Mouse (Mus musculus) hindbrain, postnatal 0 days (tissue): ENCODE measurements around the gene Dusp1. TPM values are rescaled to one million over a fixed set of nuclear protein-coding genes. Genes with fewer than 3 reads are reported as not detected.

ENCODE experiments used
- ATAC-seq: fragments of 200-750 bp; cut with Nextera tagmentation; 2 replicates; pipeline ENCODE4 v1.8.0; 2017; ENCODE audit warnings: mild to moderate bottlenecking, moderate TSS enrichment, moderate library complexity
- DNase-seq: peaks from one replicate; pipeline ENCODE4 v3.0.0-alpha.2; 2015; ENCODE audit warnings: low spot score
- H3K27ac ChIP-seq: fragments of 300-500 bp; sonication (generic); 2 replicates; pipeline ENCODE4 v1.5.1; 2014; ENCODE audit warnings: mild to moderate bottlenecking
- H3K27me3 ChIP-seq: fragments of 300-500 bp; sonication (generic); 2 replicates; pipeline ENCODE4 v1.6.1; 2014; ENCODE audit warnings: low read length, mixed read lengths; ENCODE audit not compliant: insufficient read depth
- H3K36me3 ChIP-seq: fragments of 300-500 bp; sonication (generic); 2 replicates; pipeline ENCODE4 v1.6.1; 2014; ENCODE audit warnings: low read length, mixed read lengths; ENCODE audit not compliant: insufficient read depth
- H3K4me1 ChIP-seq: fragments of 300-500 bp; sonication (generic); 2 replicates; pipeline ENCODE4 v1.6.1; 2014; ENCODE audit warnings: antibody characterized with exemption, low read length, mixed read lengths; ENCODE audit not compliant: insufficient read depth
- H3K4me2 ChIP-seq: fragments of 300-500 bp; sonication (generic); 2 replicates; pipeline ENCODE4 v1.6.1; 2014; ENCODE audit warnings: low read depth, mild to moderate bottlenecking, low read length, moderate library complexity, mixed read lengths
- H3K4me3 ChIP-seq: fragments of 300-500 bp; sonication (generic); 2 replicates; pipeline ENCODE4 v1.5.1; 2014; ENCODE audit warnings: low read length
- H3K9ac ChIP-seq: fragments of 300-500 bp; sonication (generic); replicated peaks from 2 replicates; pipeline ENCODE4 v1.6.1; 2014; ENCODE audit warnings: mild to moderate bottlenecking, low read length, moderate library complexity, mixed read lengths
- H3K9me3 ChIP-seq: fragments of 300-500 bp; sonication (generic); 2 replicates; pipeline ENCODE4 v1.6.1; 2016; ENCODE audit warnings: low read length, mixed read lengths
- CTCF ChIP-seq: IDR thresholded peaks from 2 replicates; pipeline ENCODE4 v1.5.1; 2016; ENCODE audit warnings: antibody characterized with exemption, control low read depth, low read depth
- WGBS: fragments of 180-500 bp; shearing (Covaris S2); extraction: QIAGEN DNeasy Blood & Tissue Kit; methylation state at CpG from one replicate; pipeline ENCODE4 v1.1.7; 2014; 5-methylcytosine and 5-hydroxymethylcytosine counted together
- polyA plus RNA-seq: library from polyadenylated mRNA; unstranded; fragments of >200 nt; fragmentation: Nextera tagmentation; extraction: Ambion mirVana; gene quantifications from 2 replicates; pipeline ENCODE4 v1.2.1, GENCODE M21; 2015
- total RNA-seq: library from RNA; depleted of rRNA; stranded (reverse); fragments of >200 nt; gene quantifications from 2 replicates; pipeline ENCODE4 v1.2.3, GENCODE M21; 2014; rRNA removed

Gene Dusp1
- 50.5 and 51.4 TPM in 2 replicates for total RNA-seq
- 25.3 and 27.0 TPM in 2 replicates for polyA plus RNA-seq

- H3K4me2 ChIP-seq: peak within 1 kb of the TSS; percentile 96
Measured at GRCm38 (mm10) chr17:26561651-26562181, at the start of gene Dusp1. Dusp1 (minus strand) TSS chr17:26562128.

GRCm38 (mm10) chr17:26611328-26611727, 49.4 kb upstream of the Dusp1 start:
- 0 out of 2 replicates have a peak, but pooled peaks have one; percentile 58 for ATAC-seq
- Histone ChIP-seq H3K4me2 (no peak overlapping the region), H3K36me3 (peaks cover 30% of the 10 kb centered on the region; the same call in 1 of the 2 replicates), H3K4me1 (no peaks in the 10 kb centered on the region), H3K9me3 (no peaks in the 10 kb centered on the region), H3K9ac (no peak overlapping the region), H3K27me3 (no peaks in the 10 kb centered on the region), H3K4me3 (no peak overlapping the region), H3K27ac (no peak overlapping the region)
- 61% methylated on average over 7 of the region's 7 CpGs for WGBS
- peak; percentile 36 for DNase-seq
- TF ChIP-seq CTCF: no peak

More at GRCm38 (mm10) chr17:26561651-26562181, at the start of gene Dusp1:
- peak; percentile 9 for DNase-seq
- TF ChIP-seq CTCF: no peak
- peak; percentile 84 for ATAC-seq
- no peaks in the 10 kb centered on the region for H3K27me3 ChIP-seq
- H3K27ac ChIP-seq: peak within 1 kb of the TSS; percentile 86
- peak within 1 kb of the TSS; percentile 71 for H3K4me3 ChIP-seq
- WGBS: under 1% methylated on average over 25 of the region's 25 CpGs
- no peaks in the 10 kb centered on the region for H3K9me3 ChIP-seq
- H3K36me3 ChIP-seq: no peaks in the 10 kb centered on the region
- H3K4me1 ChIP-seq: peaks cover 20% of the 10 kb centered on the region
- peak within 1 kb of the TSS; percentile 86 for H3K9ac ChIP-seq

GRCm38 (mm10) chr17:26609820-26610219, 47.9 kb upstream of the Dusp1 start:
- H3K4me3 ChIP-seq: no peak overlapping the region
- no peak for DNase-seq
- H3K27me3 ChIP-seq: no peaks in the 10 kb centered on the region
- 0 out of 2 replicates have a peak, but pooled peaks cover 26% of the 10 kb centered on the region for H3K36me3 ChIP-seq
- WGBS: 71% methylated on average over 8 of the region's 8 CpGs
- ATAC-seq: no peak
- H3K9ac ChIP-seq: no peak overlapping the region
- H3K9me3 ChIP-seq: no peaks in the 10 kb centered on the region
- no peak overlapping the region for H3K4me2 ChIP-seq
- H3K27ac ChIP-seq: no peak overlapping the region
- TF ChIP-seq CTCF: no peak
- no peaks in the 10 kb centered on the region for H3K4me1 ChIP-seq

- DNase-seq (no peak), ATAC-seq (no peak)
- Histone ChIP-seq H3K36me3 (0 out of 2 replicates have a peak, but pooled peaks cover 17% of the 10 kb centered on the region), H3K4me1 (no peaks in the 10 kb centered on the region), H3K9ac (no peak overlapping the region), H3K27ac (no peak overlapping the region), H3K9me3 (no peaks in the 10 kb centered on the region), H3K4me3 (no peak overlapping the region), H3K4me2 (no peak overlapping the region), H3K27me3 (no peaks in the 10 kb centered on the region)
- over 99% methylated on average over 8 of the region's 8 CpGs for WGBS
- no peak for TF ChIP-seq CTCF
Measured at GRCm38 (mm10) chr17:26608877-26609276, 46.9 kb upstream of the Dusp1 start.

- 88% methylated on average over 3 of the region's 3 CpGs for whole genome bisulfite sequencing
- no peak for TF ChIP-seq CTCF
- no peak for ATAC-seq
- no peak overlapping the region for H3K4me3 ChIP-seq
- H3K27ac ChIP-seq: no peak overlapping the region
- H3K4me2 ChIP-seq: no peak overlapping the region
- H3K9ac ChIP-seq: no peak overlapping the region
- 0 out of 2 replicates have a peak, but pooled peaks cover 16% of the 10 kb centered on the region for H3K36me3 ChIP-seq
- no peaks in the 10 kb centered on the region for H3K9me3 ChIP-seq
- H3K4me1 ChIP-seq: no peaks in the 10 kb centered on the region
- no peak for DNase-seq
- H3K27me3 ChIP-seq: no peaks in the 10 kb centered on the region
Measured at GRCm38 (mm10) chr17:26608348-26608747, 46.4 kb upstream of the Dusp1 start.

- no peak for TF ChIP-seq CTCF
- 91% methylated on average over 2 of the region's 2 CpGs for WGBS
- H3K36me3 ChIP-seq: 0 out of 2 replicates have a peak, but pooled peaks cover 13% of the 10 kb centered on the region
- DNase-seq (no peak), ATAC-seq (no peak)
- no peak overlapping the region for H3K4me3 ChIP-seq
- H3K4me1 ChIP-seq: peaks cover 8% of the 10 kb centered on the region
- H3K4me2 ChIP-seq: no peak overlapping the region
- no peaks in the 10 kb centered on the region for H3K27me3 ChIP-seq
- no peaks in the 10 kb centered on the region for H3K9me3 ChIP-seq
- no peak overlapping the region for H3K27ac ChIP-seq
- no peak overlapping the region for H3K9ac ChIP-seq
Measured at GRCm38 (mm10) chr17:26606516-26606915, 44.6 kb upstream of the Dusp1 start.

- WGBS: 86% methylated on average over 4 of the region's 4 CpGs
- Histone ChIP-seq H3K27ac (no peak overlapping the region), H3K9me3 (no peaks in the 10 kb centered on the region), H3K4me3 (no peak overlapping the region), H3K27me3 (no peaks in the 10 kb centered on the region), H3K9ac (no peak overlapping the region), H3K4me1 (peaks cover 12% of the 10 kb centered on the region), H3K4me2 (no peak overlapping the region), H3K36me3 (0 out of 2 replicates have a peak, but pooled peaks cover 13% of the 10 kb centered on the region)
- DNase-seq (no peak), ATAC-seq (no peak)
- no peak for TF ChIP-seq CTCF
Measured at GRCm38 (mm10) chr17:26605636-26606035, 43.7 kb upstream of the Dusp1 start.
